Mouse (Mus musculus) MEL (cell line): ENCODE results near the gene Cpox. TPM values are rescaled to one million over a fixed set of nuclear protein-coding genes. Genes with fewer than 3 reads are reported as not detected.

Experiments
- DNase-seq: peaks from one replicate; pipeline ENCODE4 v3.0.0; 2011; ENCODE audit warnings: low read depth, low spot score
- H3K27ac ChIP-seq: 2 replicates; pipeline ENCODE4 v1.5.1; 2012; ENCODE audit warnings: low read depth, mild to moderate bottlenecking, control low read depth, low read length, moderate library complexity; ENCODE audit not compliant: control insufficient read depth
- H3K27me3 ChIP-seq, 2 experiments: fragments of 150-350 bp in 1 of 2; sonication (generic) in 1 of 2; 2 replicates each; pipeline ENCODE4 v1.6.1; 2012; ENCODE audit warnings: low read length in 2 of 2, mild to moderate bottlenecking in 2 of 2, improper control_type of control experiment in 1 of 2, moderate library complexity in 1 of 2; ENCODE audit not compliant: insufficient read depth in 2 of 2, control insufficient read depth in 1 of 2
- H3K36me3 ChIP-seq, 2 experiments: 2 replicates each; pipeline ENCODE4 v1.6.1; 2012 to 2014; ENCODE audit warnings: low read length in 2 of 2, improper control_type of control experiment in 1 of 2, inconsistent platforms in 1 of 2, mild to moderate bottlenecking in 1 of 2; ENCODE audit not compliant: insufficient read depth in 2 of 2, control insufficient read depth in 1 of 2
- H3K4me1 ChIP-seq, 2 experiments: fragments of 150-350 bp in 1 of 2; sonication (generic) in 1 of 2; 2 replicates each; pipeline ENCODE4 v1.6.1; 2012; ENCODE audit warnings: low read length in 2 of 2, improper control_type of control experiment in 1 of 2, mild to moderate bottlenecking in 1 of 2; ENCODE audit not compliant: insufficient read depth in 2 of 2, control insufficient read depth in 1 of 2
- H3K4me3 ChIP-seq, 2 experiments: fragments of 150-350 bp in 1 of 2; sonication (generic) in 1 of 2; 2 replicates each; pipeline ENCODE4 v1.5.1; 2012; ENCODE audit warnings: low read depth in 2 of 2, low read length in 2 of 2, mild to moderate bottlenecking in 2 of 2, moderate library complexity in 2 of 2, control low read depth in 1 of 2, improper control_type of control experiment in 1 of 2; ENCODE audit not compliant: control insufficient read depth in 1 of 2, insufficient read depth in 1 of 2
- H3K79me2 ChIP-seq: 2 replicates; pipeline ENCODE4 v1.6.1; 2012; ENCODE audit warnings: mild to moderate bottlenecking, low read length, moderate library complexity; ENCODE audit not compliant: control insufficient read depth, poor library complexity, insufficient read depth
- H3K9ac ChIP-seq: 2 replicates; pipeline ENCODE4 v1.6.1; 2012; ENCODE audit warnings: low read depth, mild to moderate bottlenecking, control low read depth, low read length, moderate library complexity; ENCODE audit not compliant: control insufficient read depth, poor library complexity, severe bottlenecking
- H3K9me3 ChIP-seq: fragments of 150-350 bp; sonication (generic); replicated peaks from 2 replicates; pipeline ENCODE4 v1.6.1; 2012; ENCODE audit warnings: mild to moderate bottlenecking, low read length, improper control_type of control experiment, moderate library complexity; ENCODE audit not compliant: insufficient read depth
- CTCF ChIP-seq, 3 experiments: IDR thresholded peaks in 2 of 3; conservative IDR thresholded peaks in 1 of 3; 2 replicates each; pipeline ENCODE4 v1.5.1; 2011 to 2012; ENCODE audit warnings: low read length in 3 of 3, low read depth in 2 of 3, mild to moderate bottlenecking in 2 of 3, improper control_type of control experiment in 1 of 3, inconsistent platforms in 1 of 3, mixed read lengths in 1 of 3, moderate library complexity in 1 of 3; ENCODE audit not compliant: control insufficient read depth in 1 of 3, insufficient read depth in 1 of 3, poor library complexity in 1 of 3, severe bottlenecking in 1 of 3
- E2F4 ChIP-seq: IDR thresholded peaks from 2 replicates; pipeline ENCODE4 v1.6.1; 2011; ENCODE audit warnings: low read depth, low read length, improper control_type of control experiment, borderline replicate concordance
- ETS1 ChIP-seq: IDR thresholded peaks from 2 replicates; pipeline ENCODE4 v1.6.1; 2012; ENCODE audit warnings: low read depth, mild to moderate bottlenecking, inconsistent platforms, low read length, improper control_type of control experiment, moderate library complexity
- GABPA ChIP-seq: IDR thresholded peaks from 2 replicates; pipeline ENCODE4 v1.6.1; 2012; ENCODE audit warnings: low read depth, mild to moderate bottlenecking, inconsistent platforms, low read length, improper control_type of control experiment, moderate library complexity
- GATA1 ChIP-seq: IDR thresholded peaks from 2 replicates; pipeline ENCODE4 v1.6.1; 2011; ENCODE audit warnings: low read depth, low read length, improper control_type of control experiment
- HCFC1 ChIP-seq: IDR thresholded peaks from 2 replicates; pipeline ENCODE4 v1.6.1; 2012; ENCODE audit warnings: low read depth, mild to moderate bottlenecking, inconsistent platforms, low read length, improper control_type of control experiment, moderate library complexity
- KAT2A ChIP-seq: conservative IDR thresholded peaks from 2 replicates; pipeline ENCODE4 v1.6.1; 2012; ENCODE audit warnings: low read depth, low read length, improper control_type of control experiment, inconsistent platforms
- MAFK ChIP-seq: IDR thresholded peaks from 2 replicates; pipeline ENCODE4 v1.6.1; 2011; ENCODE audit warnings: low read depth, mild to moderate bottlenecking, low read length, improper control_type of control experiment, borderline replicate concordance
- MAX ChIP-seq: IDR thresholded peaks from 2 replicates; pipeline ENCODE4 v1.6.1; 2011; ENCODE audit warnings: low read length, improper control_type of control experiment
- MXI1 ChIP-seq: IDR thresholded peaks from 2 replicates; pipeline ENCODE4 v1.6.1; 2011; ENCODE audit warnings: mild to moderate bottlenecking, low read depth, low read length, improper control_type of control experiment
- MYC ChIP-seq: IDR thresholded peaks from 2 replicates; pipeline ENCODE4 v1.6.1; 2011; ENCODE audit warnings: low read depth, mild to moderate bottlenecking, low read length, improper control_type of control experiment, moderate library complexity
- NELFE ChIP-seq: IDR thresholded peaks from 2 replicates; pipeline ENCODE4 v1.6.1; 2011; ENCODE audit warnings: low read depth, low read length, improper control_type of control experiment
- POLR2A ChIP-seq, 2 experiments: IDR thresholded peaks; 2 replicates each; pipeline ENCODE4 v1.6.1; 2011 to 2012; ENCODE audit warnings: low read length in 2 of 2, mild to moderate bottlenecking in 2 of 2, control low read depth in 1 of 2, improper control_type of control experiment in 1 of 2, low read depth in 1 of 2, moderate library complexity in 1 of 2; ENCODE audit not compliant: control insufficient read depth in 1 of 2, insufficient read depth in 1 of 2, poor library complexity in 1 of 2
- RAD21 ChIP-seq: IDR thresholded peaks from 2 replicates; pipeline ENCODE4 v1.6.1; 2011; ENCODE audit warnings: mild to moderate bottlenecking, low read depth, low read length, improper control_type of control experiment
- RCOR1 ChIP-seq: IDR thresholded peaks from 2 replicates; pipeline ENCODE4 v1.6.1; 2012; ENCODE audit warnings: low read depth, mild to moderate bottlenecking, inconsistent platforms, low read length, improper control_type of control experiment
- SIN3A ChIP-seq: IDR thresholded peaks from 2 replicates; pipeline ENCODE4 v1.6.1; 2012; ENCODE audit warnings: low read length, improper control_type of control experiment, inconsistent platforms
- SMC3 ChIP-seq: IDR thresholded peaks from 2 replicates; pipeline ENCODE4 v1.6.1; 2011; ENCODE audit warnings: low read depth, low read length, improper control_type of control experiment
- TBP ChIP-seq: IDR thresholded peaks from 2 replicates; pipeline ENCODE4 v1.8.0; 2011; ENCODE audit warnings: low read depth, low read length, improper control_type of control experiment
- USF1 ChIP-seq: IDR thresholded peaks from 2 replicates; pipeline ENCODE4 v1.6.1; 2014; ENCODE audit warnings: low read depth, mild to moderate bottlenecking, inconsistent platforms, low read length, improper control_type of control experiment, moderate library complexity
- USF2 ChIP-seq, 2 experiments: IDR thresholded peaks; 2 replicates each; pipeline ENCODE4 v1.6.1; 2011 to 2012; ENCODE audit warnings: improper control_type of control experiment in 2 of 2, low read length in 2 of 2, borderline replicate concordance in 1 of 2, inconsistent platforms in 1 of 2, low read depth in 1 of 2, mild to moderate bottlenecking in 1 of 2; ENCODE audit not compliant: insufficient read depth in 1 of 2
- ZMIZ1 ChIP-seq: IDR thresholded peaks from 2 replicates; pipeline ENCODE4 v1.6.1; 2012; ENCODE audit warnings: low read depth, mild to moderate bottlenecking, inconsistent platforms, low read length, improper control_type of control experiment, moderate library complexity
- polyA plus RNA-seq, 2 experiments: library from polyadenylated mRNA; stranded (reverse) in 1 of 2; unstranded in 1 of 2; fragments of >175 nt in 1 of 2; fragments of >200 nt in 1 of 2; gene quantifications; 2 replicates each; pipeline versions ENCODE4 v1.2.1 to v1.2.4; 2012; ENCODE audit warnings: low replicate concordance in 2 of 2, low read depth in 1 of 2; ENCODE audit not compliant: insufficient read length in 2 of 2, insufficient read depth in 1 of 2, missing spikeins in 1 of 2
- total RNA-seq: library from RNA; depleted of rRNA; stranded (reverse); fragments of 300-350 nt; gene quantifications from 2 replicates; pipeline ENCODE4 v1.2.3, GENCODE M21; 2012

Gene Cpox
- total and polyA plus RNA-seq, 3 experiments: 110 to 421 (median 159) TPM

DNA sequence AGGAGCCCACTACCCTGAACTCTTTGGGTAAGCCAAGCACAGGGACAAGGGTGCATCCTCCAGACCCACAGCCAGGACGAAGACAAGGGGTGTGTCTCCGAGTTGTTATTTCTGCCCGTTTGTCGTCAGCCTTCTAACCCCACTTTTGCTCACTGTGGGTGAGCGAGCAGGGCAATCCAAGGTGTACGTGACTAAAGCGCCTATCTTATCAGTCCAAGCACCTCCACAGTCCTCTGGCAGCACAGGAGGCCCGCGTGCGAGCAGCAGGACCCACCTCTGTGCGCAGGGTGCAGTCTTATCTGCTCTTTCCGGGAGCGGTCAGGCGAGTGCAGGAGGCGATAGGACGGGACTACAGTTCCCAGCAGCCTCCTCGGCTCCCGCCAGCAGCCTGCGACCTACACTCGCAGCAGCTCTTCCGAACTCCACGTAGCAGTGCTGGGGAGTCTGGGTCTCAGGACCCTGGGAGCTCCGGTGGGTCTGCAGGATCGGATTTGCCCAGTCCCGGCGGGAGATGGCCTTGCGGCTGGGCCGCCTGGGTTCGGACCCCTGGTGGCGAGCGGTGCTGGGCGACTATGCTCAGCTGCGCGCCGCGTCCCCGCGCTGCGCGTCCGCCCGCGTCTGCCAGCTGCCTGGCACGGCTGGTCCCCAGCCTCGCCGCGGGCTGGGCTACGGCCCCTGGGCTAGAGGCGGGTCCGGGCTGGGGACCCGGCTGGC, at the start of gene Cpox (continued):
- TF ChIP-seq POLR2A (IDR thresholded peaks at IDR 0.05; ENCODE audit: control insufficient read depth in 1 of 2, insufficient read depth in 1 of 2, low read depth in 1 of 2, low read length in 2 of 2, poor library complexity in 1 of 2) (peak; percentile 50 to 92; a peak in 3 of 4 replicates), SIN3A (peak; percentile 97), GABPA (no peak), HCFC1 (peak; percentile 99), RAD21 (no peak)

GRCm38 (mm10) chr16:58622377-58622776, 47.7 kb upstream of the Cpox start:
- TF ChIP-seq RCOR1 (no peak), ETS1 (no peak), MAX (no peak), MAFK (no peak), SMC3 (no peak), KAT2A (no peak), TBP (no peak), USF2 (IDR thresholded peaks at IDR 0.05; ENCODE audit: borderline replicate concordance in 1 of 2, insufficient read depth in 1 of 2, low read depth in 1 of 2, low read length in 2 of 2) (no peak), CTCF (IDR thresholded peaks at IDR 0.05 in 2 of 3, conservative IDR thresholded peaks at IDR 0.05 in 1 of 3; ENCODE audit: control insufficient read depth in 1 of 3, insufficient read depth in 1 of 3, low read depth in 2 of 3, low read length in 3 of 3, poor library complexity in 1 of 3, severe bottlenecking in 1 of 3) (no peak), GATA1 (no peak), USF1 (no peak), E2F4 (no peak), SIN3A (no peak), MYC (no peak), NELFE (no peak), MXI1 (no peak), ZMIZ1 (no peak)
- Histone ChIP-seq H3K27ac (no peak overlapping the region), H3K4me3 (no peak overlapping the region), H3K36me3 (peaks cover 0 to 8% of the 10 kb centered on the region in 2 experiments; a peak in 2 of 4 replicates), H3K9me3 (no peaks in the 10 kb centered on the region), H3K9ac (no peak overlapping the region), H3K4me1 (peaks cover 2 to 9% of the 10 kb centered on the region in 2 experiments; a peak in 3 of 4 replicates), H3K27me3 (no peaks in the 10 kb centered on the region), H3K79me2 (no peaks in the 10 kb centered on the region)
- no peak for DNase-seq
